Mouse (Mus musculus) CD4-positive, CD25-positive, alpha-beta regulatory T cell, adult 2 months (primary cell): ENCODE data around the gene Tprkb.
"Not testable (repeated sequence)": the region's sequence is repeated elsewhere in the genome, so short reads cannot be mapped to it uniquely, and the experiment has no call there.

Experiments used
- DNase-seq: peaks from one replicate; pipeline ENCODE4 v3.0.0-alpha.2; 2012; ENCODE audit warnings: low read depth, low spot score

Gene Tprkb

GRCm38 (mm10) chr6:85972699-85973098, 61.0 kb downstream of the Tprkb start:
- no peak for DNase-seq

GRCm38 (mm10) chr6:85973336-85973735, 61.7 kb downstream of the Tprkb start:
- no peak for DNase-seq

GRCm38 (mm10) chr6:85974941-85975617, 63.4 kb downstream of the Tprkb start:
- no peak for DNase-seq

- no peak for DNase-seq
Measured at GRCm38 (mm10) chr6:85975761-85976160, 64.1 kb downstream of the Tprkb start.

- DNase-seq, result no peak
Measured at GRCm38 (mm10) chr6:85976242-85976641, 64.6 kb downstream of the Tprkb start.

GRCm38 (mm10) chr6:85978736-85979135, 67.1 kb downstream of the Tprkb start:
- not testable (repeated sequence) for DNase-seq
